Mouse (Mus musculus) heart, adult 18-20 months (tissue): ENCODE measurements around the gene Olfr480. TPM values are rescaled to one million over a fixed set of nuclear protein-coding genes. Genes with fewer than 3 reads are reported as not detected.

Source experiments
- DNase-seq, 2 experiments: peaks; one replicate each; pipeline ENCODE4 v3.0.0; 2021 to 2022; ENCODE audit warnings: mixed read lengths in 1 of 2
- long read RNA-seq, 2 experiments: library from polyadenylated mRNA; stranded (forward); transcript quantifications; one replicate each; pipeline ENCODE4 v2.0.0; 2021
- total RNA-seq, 2 experiments: library from RNA; stranded (reverse); gene quantifications; 2 replicates each; pipeline ENCODE4 v1.2.3; 2021

Olfr480 gene
- not detected for total RNA-seq
- long read RNA-seq, experiment 1: 0 reads
- long read RNA-seq, experiment 2: 0 reads

GRCm38 (mm10) chr7:108067246-108067645 is at the start of gene Olfr480:
Gene Olfr480, minus strand, starts transcription at chr7:108067346.
- no peak for DNase-seq

DNA sequence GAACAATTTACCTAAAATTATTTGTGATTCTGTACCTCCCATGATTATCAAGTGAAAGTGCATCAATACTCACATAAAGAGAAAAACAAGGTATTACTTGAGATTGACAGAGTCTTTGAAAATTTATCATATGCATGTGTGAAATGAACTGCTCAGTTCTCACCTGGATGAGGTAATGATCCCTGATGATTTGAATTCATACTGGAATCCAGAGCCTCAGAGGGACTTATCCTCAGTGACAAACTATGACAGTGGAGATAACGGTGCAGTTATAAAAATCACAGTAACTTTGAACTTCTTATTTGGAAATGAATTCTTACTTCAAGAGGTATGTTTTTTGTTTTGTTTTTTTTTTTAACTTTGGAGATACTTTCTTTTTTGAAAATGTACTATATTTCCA is 33.4 kb upstream of the Olfr480 start, which contains the start of gene Olfr483:
Olfr483 (plus strand) TSS at position 301 of the 400 bp plus-strand sequence.
- DNase-seq: no peak

GRCm38 (mm10) chr7:108097486-108097885 is 30.3 kb upstream of the Olfr480 start, which contains the start of gene Olfr482:
Gene Olfr482, minus strand, starts transcription at chr7:108097586.
- DNase-seq: no peak

DNA sequence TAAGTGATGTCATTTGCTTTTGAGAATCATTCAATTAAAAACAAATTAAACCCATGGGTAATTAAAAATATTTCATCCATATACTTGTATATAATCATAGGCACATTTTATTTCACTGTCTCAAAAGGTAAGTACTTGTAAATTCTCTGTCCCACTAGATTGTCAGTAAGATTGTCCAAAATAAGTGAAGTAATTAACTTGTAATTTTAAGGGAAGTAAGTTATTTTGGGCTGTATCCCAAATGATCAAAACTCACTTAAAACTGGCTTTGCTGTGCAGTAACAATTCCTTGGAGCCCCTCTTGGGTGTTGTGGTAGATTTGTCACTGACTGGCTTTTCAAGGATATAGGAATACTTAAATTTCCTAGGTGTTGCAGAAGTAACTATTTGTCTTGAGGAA is 12.4 kb upstream of the Olfr480 start, which contains the start of gene Olfr481:
Olfr481 (plus strand) TSS at position 301 of the 400 bp plus-strand sequence.
- DNase-seq: no peak

DNA sequence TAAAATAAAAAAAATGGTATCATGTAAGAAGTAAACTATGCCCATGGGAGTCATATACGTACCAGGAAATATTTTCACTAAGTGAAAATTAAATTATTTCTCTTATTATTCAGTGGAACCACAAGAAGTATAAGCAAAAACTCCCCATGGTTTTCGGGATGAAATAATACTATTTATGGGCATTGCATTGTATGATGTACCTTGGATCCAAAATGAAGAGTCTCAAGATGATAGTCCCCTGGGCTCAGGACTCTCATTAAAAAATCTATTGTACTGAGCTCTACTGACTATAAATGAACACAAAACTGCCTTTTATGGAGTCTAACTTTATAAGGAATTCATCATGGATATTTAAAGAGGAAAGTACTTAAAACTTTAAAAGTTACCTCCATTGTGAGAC is 16.8 kb downstream of the Olfr480 start, which contains the start of gene Olfr479:
Olfr479 (plus strand) TSS at position 301 of the 400 bp plus-strand sequence.
- no peak for DNase-seq

GRCm38 (mm10) chr7:108033889-108034288 is 33.3 kb downstream of the Olfr480 start, which contains the start of gene Olfr478:
Gene Olfr478, minus strand, starts transcription at chr7:108033989.
- no peak for DNase-seq

Other genes with a start within 250 kb of the Olfr480 start
- gene Olfr469, start 241.8 kb downstream of the Olfr480 start, total RNA-seq: not detected
- not detected for gene Olfr470, start 219.9 kb downstream of the Olfr480 start, total RNA-seq
- not detected for gene Olfr472, start 169.4 kb downstream of the Olfr480 start, total RNA-seq
- not detected for gene Olfr473, start 136.9 kb downstream of the Olfr480 start, total RNA-seq
- not detected for gene Olfr474, start 112.7 kb downstream of the Olfr480 start, total RNA-seq
- gene Olfr476, start 102.5 kb downstream of the Olfr480 start, total RNA-seq: not detected
- not detected for gene Olfr477, start 80.7 kb downstream of the Olfr480 start, total RNA-seq
- not detected for gene Olfr478, start 33.4 kb downstream of the Olfr480 start, total RNA-seq
- gene Olfr479, start 16.7 kb downstream of the Olfr480 start, total RNA-seq: not detected
- gene Olfr481, start 12.5 kb upstream of the Olfr480 start, total RNA-seq: not detected
- 1 to 10 TPM in 1 of 2 experiments, under 1 TPM in 1; 0.87 to 1.1 TPM for gene Olfr482, start 30.2 kb upstream of the Olfr480 start, total RNA-seq
- not detected for gene Olfr483, start 33.5 kb upstream of the Olfr480 start, total RNA-seq
- not detected for gene Olfr484, start 60.1 kb upstream of the Olfr480 start, total RNA-seq
- gene Olfr485, start 92.5 kb upstream of the Olfr480 start, total RNA-seq: not detected
- not detected for gene Olfr486, start 105.4 kb upstream of the Olfr480 start, total RNA-seq
- gene Olfr487, start 147.3 kb upstream of the Olfr480 start, total RNA-seq: not detected
- gene Olfr488, start 191.0 kb upstream of the Olfr480 start, total RNA-seq: not detected
- gene Olfr490, start 221.6 kb upstream of the Olfr480 start, total RNA-seq: not detected
- gene Olfr491, start 246.1 kb upstream of the Olfr480 start, total RNA-seq: not detected